Mouse (Mus musculus): Measurements from ENCODE around the gene Wt1. TPM values are rescaled to one million over a fixed set of nuclear protein-coding genes. Genes with fewer than 3 reads are reported as not detected.
A peak's percentile ranks its signal among the peaks of the same experiment; 100 is the strongest.

Gene Wt1
- polyA plus RNA-seq (2015; fragmentation: Nextera tagmentation; extraction: Ambion mirVana), result 0.14 and 0.16 TPM in 2 replicates

GRCm38 (mm10) chr2:105126279-105126678 lies at the start of gene Wt1:
Wt1 (plus strand) TSS chr2:105126529.
- H3K4me1 ChIP-seq (replicated peaks; ENCODE audit: control insufficient read depth, insufficient read depth, low read length), result peaks cover 21% of the 10 kb centered on the region
- no peak within 1 kb of the TSS for H3K9ac ChIP-seq (replicated peaks; ENCODE audit: low read depth, low read length)
- H3K27ac ChIP-seq (ENCODE audit: low read length), result no peak within 1 kb of the TSS
- H3K36me3 ChIP-seq (ENCODE audit: control insufficient read depth, insufficient read depth), result no peaks in the 10 kb centered on the region
- WGBS, result 0% methylated on average over 21 of the region's 25 CpGs
- peaks cover 80% of the 10 kb centered on the region for H3K27me3 ChIP-seq (replicated peaks; ENCODE audit: control insufficient read depth, insufficient read depth, low read length)
- peak within 1 kb of the TSS; percentile 22 for H3K4me2 ChIP-seq (ENCODE audit: low read length)
- peak; percentile 49 for ATAC-seq
- H3K9me3 ChIP-seq (ENCODE audit: control insufficient read depth, low read length), result no peaks in the 10 kb centered on the region
- H3K4me3 ChIP-seq (replicated peaks; ENCODE audit: low read length), result peak within 1 kb of the TSS; percentile 15

- no peaks in the 10 kb centered on the region for H3K27me3 ChIP-seq (replicated peaks; ENCODE audit: control insufficient read depth, insufficient read depth, low read length)
- 89% methylated on average over 7 of the region's 7 CpGs for WGBS
Observed at GRCm38 (mm10) chr2:105077151-105077550, 49.2 kb upstream of the Wt1 start.

GRCm38 (mm10) chr2:105082256-105082790 lies 44.0 kb upstream of the Wt1 start:
- Histone ChIP-seq H3K9me3 (ENCODE audit: control insufficient read depth, low read length) (no peaks in the 10 kb centered on the region), H3K27ac (ENCODE audit: low read length) (no peak overlapping the region), H3K9ac (replicated peaks; ENCODE audit: low read depth, low read length) (no peak overlapping the region), H3K4me3 (replicated peaks; ENCODE audit: low read length) (no peak overlapping the region), H3K36me3 (ENCODE audit: control insufficient read depth, insufficient read depth) (no peaks in the 10 kb centered on the region), H3K4me2 (ENCODE audit: low read length) (no peak overlapping the region), H3K27me3 (replicated peaks; ENCODE audit: control insufficient read depth, insufficient read depth, low read length) (no peaks in the 10 kb centered on the region), H3K4me1 (replicated peaks; ENCODE audit: control insufficient read depth, insufficient read depth, low read length) (no peaks in the 10 kb centered on the region)
- no peak for ATAC-seq
- 27% methylated on average over 9 of the region's 9 CpGs for WGBS

More at GRCm38 (mm10) chr2:105077151-105077550, 49.2 kb upstream of the Wt1 start:
- no peak for ATAC-seq
- Histone ChIP-seq H3K4me3 (replicated peaks; ENCODE audit: low read length) (no peak overlapping the region), H3K27ac (ENCODE audit: low read length) (no peak overlapping the region), H3K36me3 (ENCODE audit: control insufficient read depth, insufficient read depth) (no peaks in the 10 kb centered on the region), H3K9ac (replicated peaks; ENCODE audit: low read depth, low read length) (no peak overlapping the region), H3K4me1 (replicated peaks; ENCODE audit: control insufficient read depth, insufficient read depth, low read length) (no peaks in the 10 kb centered on the region), H3K4me2 (ENCODE audit: low read length) (no peak overlapping the region), H3K9me3 (ENCODE audit: control insufficient read depth, low read length) (no peaks in the 10 kb centered on the region)

- no peak overlapping the region for H3K4me2 ChIP-seq (ENCODE audit: low read length)
- no peak overlapping the region for H3K4me3 ChIP-seq (replicated peaks; ENCODE audit: low read length)
- no peak for ATAC-seq
- H3K27ac ChIP-seq (ENCODE audit: low read length), result no peak overlapping the region
- H3K9ac ChIP-seq (replicated peaks; ENCODE audit: low read depth, low read length), result no peak overlapping the region
- H3K36me3 ChIP-seq (ENCODE audit: control insufficient read depth, insufficient read depth), result no peaks in the 10 kb centered on the region
- peaks cover 2% of the 10 kb centered on the region; the same call in 1 of the 2 replicates for H3K4me1 ChIP-seq (replicated peaks; ENCODE audit: control insufficient read depth, insufficient read depth, low read length)
- 57% methylated on average over 4 of the region's 4 CpGs for WGBS
- no peaks in the 10 kb centered on the region for H3K9me3 ChIP-seq (ENCODE audit: control insufficient read depth, low read length)
- H3K27me3 ChIP-seq (replicated peaks; ENCODE audit: control insufficient read depth, insufficient read depth, low read length), result no peaks in the 10 kb centered on the region
Observed at GRCm38 (mm10) chr2:105084035-105084434, 42.3 kb upstream of the Wt1 start.

GRCm38 (mm10) chr2:105086081-105086480 lies 40.2 kb upstream of the Wt1 start:
- H3K9ac ChIP-seq (replicated peaks; ENCODE audit: low read depth, low read length), result no peak overlapping the region
- no peaks in the 10 kb centered on the region for H3K9me3 ChIP-seq (ENCODE audit: control insufficient read depth, low read length)
- H3K36me3 ChIP-seq (ENCODE audit: control insufficient read depth, insufficient read depth), result no peaks in the 10 kb centered on the region
- no peak overlapping the region for H3K4me2 ChIP-seq (ENCODE audit: low read length)
- H3K27me3 ChIP-seq (replicated peaks; ENCODE audit: control insufficient read depth, insufficient read depth, low read length), result no peaks in the 10 kb centered on the region
- no peak overlapping the region for H3K4me3 ChIP-seq (replicated peaks; ENCODE audit: low read length)
- H3K27ac ChIP-seq (ENCODE audit: low read length), result no peak overlapping the region
- WGBS, result 93% methylated on average over 3 of the region's 3 CpGs
- peaks cover 14% of the 10 kb centered on the region for H3K4me1 ChIP-seq (replicated peaks; ENCODE audit: control insufficient read depth, insufficient read depth, low read length)
- ATAC-seq, result no peak

GRCm38 (mm10) chr2:105088005-105088404 lies 38.3 kb upstream of the Wt1 start:
- H3K4me2 ChIP-seq (ENCODE audit: low read length), result no peak overlapping the region
- H3K4me3 ChIP-seq (replicated peaks; ENCODE audit: low read length), result no peak overlapping the region
- no peaks in the 10 kb centered on the region for H3K36me3 ChIP-seq (ENCODE audit: control insufficient read depth, insufficient read depth)
- peaks cover 14% of the 10 kb centered on the region for H3K4me1 ChIP-seq (replicated peaks; ENCODE audit: control insufficient read depth, insufficient read depth, low read length)
- no peaks in the 10 kb centered on the region for H3K27me3 ChIP-seq (replicated peaks; ENCODE audit: control insufficient read depth, insufficient read depth, low read length)
- WGBS, result 88% methylated on average over 3 of the region's 3 CpGs
- H3K9ac ChIP-seq (replicated peaks; ENCODE audit: low read depth, low read length), result no peak overlapping the region
- no peaks in the 10 kb centered on the region for H3K9me3 ChIP-seq (ENCODE audit: control insufficient read depth, low read length)
- ATAC-seq, result no peak
- H3K27ac ChIP-seq (ENCODE audit: low read length), result no peak overlapping the region

- Histone ChIP-seq H3K9ac (replicated peaks; ENCODE audit: low read depth, low read length) (no peak overlapping the region), H3K9me3 (ENCODE audit: control insufficient read depth, low read length) (no peaks in the 10 kb centered on the region), H3K36me3 (ENCODE audit: control insufficient read depth, insufficient read depth) (no peaks in the 10 kb centered on the region), H3K4me2 (ENCODE audit: low read length) (no peak overlapping the region), H3K27me3 (replicated peaks; ENCODE audit: control insufficient read depth, insufficient read depth, low read length) (no peaks in the 10 kb centered on the region), H3K27ac (ENCODE audit: low read length) (no peak overlapping the region), H3K4me3 (replicated peaks; ENCODE audit: low read length) (no peak overlapping the region), H3K4me1 (replicated peaks; ENCODE audit: control insufficient read depth, insufficient read depth, low read length) (peaks cover 14% of the 10 kb centered on the region)
- 60% methylated on average over 4 of the region's 4 CpGs for WGBS
- ATAC-seq, result no peak
Observed at GRCm38 (mm10) chr2:105089083-105089482, 37.2 kb upstream of the Wt1 start.

GRCm38 (mm10) chr2:105089581-105090508 lies 36.5 kb upstream of the Wt1 start:
- ATAC-seq, result peak; percentile 88
- WGBS, result 17% methylated on average over 7 of the region's 7 CpGs
- Histone ChIP-seq H3K27me3 (replicated peaks; ENCODE audit: control insufficient read depth, insufficient read depth, low read length) (no peaks in the 10 kb centered on the region), H3K4me1 (replicated peaks; ENCODE audit: control insufficient read depth, insufficient read depth, low read length) (peaks cover 14% of the 10 kb centered on the region), H3K4me2 (ENCODE audit: low read length) (no peak overlapping the region), H3K9ac (replicated peaks; ENCODE audit: low read depth, low read length) (no peak overlapping the region), H3K9me3 (ENCODE audit: control insufficient read depth, low read length) (no peaks in the 10 kb centered on the region), H3K36me3 (ENCODE audit: control insufficient read depth, insufficient read depth) (no peaks in the 10 kb centered on the region), H3K27ac (ENCODE audit: low read length) (no peak overlapping the region), H3K4me3 (replicated peaks; ENCODE audit: low read length) (no peak overlapping the region)

- no peak for ATAC-seq
- WGBS, result 71% methylated on average over 5 of the region's 5 CpGs
Observed at GRCm38 (mm10) chr2:105090991-105091390, 35.3 kb upstream of the Wt1 start.

More at GRCm38 (mm10) chr2:105090991-105091390, 35.3 kb upstream of the Wt1 start:
- Histone ChIP-seq H3K4me2 (ENCODE audit: low read length) (no peak overlapping the region), H3K9ac (replicated peaks; ENCODE audit: low read depth, low read length) (no peak overlapping the region), H3K4me3 (replicated peaks; ENCODE audit: low read length) (no peak overlapping the region), H3K36me3 (ENCODE audit: control insufficient read depth, insufficient read depth) (no peaks in the 10 kb centered on the region), H3K4me1 (replicated peaks; ENCODE audit: control insufficient read depth, insufficient read depth, low read length) (peaks cover 14% of the 10 kb centered on the region), H3K9me3 (ENCODE audit: control insufficient read depth, low read length) (no peaks in the 10 kb centered on the region), H3K27ac (ENCODE audit: low read length) (no peak overlapping the region), H3K27me3 (replicated peaks; ENCODE audit: control insufficient read depth, insufficient read depth, low read length) (no peaks in the 10 kb centered on the region)
